Mouse (Mus musculus): ENCODE data around the gene 4930595D18Rik. TPM values are rescaled to one million over a fixed set of nuclear protein-coding genes. Genes with fewer than 3 reads are reported as not detected.

4930595D18Rik gene
- total and polyA plus RNA-seq, 2 experiments from 2014 or later: not detected

- no peaks in the 10 kb centered on the region for H3K4me1 ChIP-seq (ENCODE audit: control insufficient read depth, insufficient read depth)
- ATAC-seq (ENCODE audit: insufficient read depth, low read depth) (no peak), DNase-seq (ENCODE audit: low spot score) (no peak)
- no peaks in the 10 kb centered on the region for H3K27me3 ChIP-seq (ENCODE audit: control insufficient read depth, insufficient read depth, low read length)
- H3K4me2 ChIP-seq (ENCODE audit: low read depth, low read length): no peak overlapping the region
- TF ChIP-seq EP300 (IDR thresholded peaks at IDR 0.05; ENCODE audit: low read depth) (no peak), CTCF (IDR thresholded peaks at IDR 0.05; ENCODE audit: low read depth) (no peak)
- H3K9me3 ChIP-seq (replicated peaks; ENCODE audit: control insufficient read depth, low read length): no peaks in the 10 kb centered on the region
- WGBS: 70% methylated on average over 9 of the region's 9 CpGs
- no peak overlapping the region for H3K9ac ChIP-seq (replicated peaks; ENCODE audit: low read depth, low read length)
- H3K36me3 ChIP-seq (replicated peaks; ENCODE audit: control insufficient read depth, insufficient read depth, low read length): no peaks in the 10 kb centered on the region
- H3K27ac ChIP-seq (ENCODE audit: low read depth): no peak overlapping the region
- no peak overlapping the region for H3K4me3 ChIP-seq (ENCODE audit: low read depth, low read length)
Measured at GRCm38 (mm10) chr12:111193331-111193730, 9.0 kb upstream of the 4930595D18Rik start.

GRCm38 (mm10) chr12:111192777-111193176, 8.5 kb upstream of the 4930595D18Rik start:
- 75% methylated on average over 6 of the region's 6 CpGs for WGBS
- ATAC-seq (ENCODE audit: insufficient read depth, low read depth): no peak
- no peaks in the 10 kb centered on the region for H3K4me1 ChIP-seq (ENCODE audit: control insufficient read depth, insufficient read depth)

GRCm38 (mm10) chr12:111190891-111191290, 6.6 kb upstream of the 4930595D18Rik start:
- no peaks in the 10 kb centered on the region for H3K36me3 ChIP-seq (replicated peaks; ENCODE audit: control insufficient read depth, insufficient read depth, low read length)
- H3K9me3 ChIP-seq (replicated peaks; ENCODE audit: control insufficient read depth, low read length): no peaks in the 10 kb centered on the region
- no peak overlapping the region for H3K4me3 ChIP-seq (ENCODE audit: low read depth, low read length)
- no peak for TF ChIP-seq CTCF (IDR thresholded peaks at IDR 0.05; ENCODE audit: low read depth)
- no peak for TF ChIP-seq EP300 (IDR thresholded peaks at IDR 0.05; ENCODE audit: low read depth)
- H3K9ac ChIP-seq (replicated peaks; ENCODE audit: low read depth, low read length): no peak overlapping the region
- ATAC-seq (ENCODE audit: insufficient read depth, low read depth) (0 out of 2 replicates have a peak, but pooled peaks have one; percentile 17), DNase-seq (ENCODE audit: low spot score) (no peak)
- H3K4me1 ChIP-seq (ENCODE audit: control insufficient read depth, insufficient read depth): peaks cover 5% of the 10 kb centered on the region; the same call in 1 of the 2 replicates
- H3K27me3 ChIP-seq (ENCODE audit: control insufficient read depth, insufficient read depth, low read length): no peaks in the 10 kb centered on the region
- H3K4me2 ChIP-seq (ENCODE audit: low read depth, low read length): no peak overlapping the region
- H3K27ac ChIP-seq (ENCODE audit: low read depth): no peak overlapping the region
- 63% methylated on average over 2 of the region's 2 CpGs for WGBS

More at GRCm38 (mm10) chr12:111192777-111193176, 8.5 kb upstream of the 4930595D18Rik start:
- TF ChIP-seq CTCF (IDR thresholded peaks at IDR 0.05; ENCODE audit: low read depth) (no peak), EP300 (IDR thresholded peaks at IDR 0.05; ENCODE audit: low read depth) (no peak)
- Histone ChIP-seq H3K27ac (ENCODE audit: low read depth) (no peak overlapping the region), H3K9ac (replicated peaks; ENCODE audit: low read depth, low read length) (no peak overlapping the region), H3K4me3 (ENCODE audit: low read depth, low read length) (no peak overlapping the region), H3K36me3 (replicated peaks; ENCODE audit: control insufficient read depth, insufficient read depth, low read length) (no peaks in the 10 kb centered on the region), H3K4me2 (ENCODE audit: low read depth, low read length) (no peak overlapping the region), H3K27me3 (ENCODE audit: control insufficient read depth, insufficient read depth, low read length) (no peaks in the 10 kb centered on the region), H3K9me3 (replicated peaks; ENCODE audit: control insufficient read depth, low read length) (no peaks in the 10 kb centered on the region)
- DNase-seq (ENCODE audit: low spot score): no peak

- no peak overlapping the region for H3K27ac ChIP-seq (ENCODE audit: low read depth)
- H3K4me1 ChIP-seq (ENCODE audit: control insufficient read depth, insufficient read depth): peaks cover 5% of the 10 kb centered on the region; the same call in 1 of the 2 replicates
- H3K4me2 ChIP-seq (ENCODE audit: low read depth, low read length): no peak overlapping the region
- TF ChIP-seq CTCF (IDR thresholded peaks at IDR 0.05; ENCODE audit: low read depth): no peak
- TF ChIP-seq EP300 (IDR thresholded peaks at IDR 0.05; ENCODE audit: low read depth): no peak
- H3K9me3 ChIP-seq (replicated peaks; ENCODE audit: control insufficient read depth, low read length): no peaks in the 10 kb centered on the region
- WGBS: 83% methylated on average over 5 of the region's 5 CpGs
- ATAC-seq (ENCODE audit: insufficient read depth, low read depth) (no peak), DNase-seq (ENCODE audit: low spot score) (no peak)
- H3K36me3 ChIP-seq (replicated peaks; ENCODE audit: control insufficient read depth, insufficient read depth, low read length): no peaks in the 10 kb centered on the region
- H3K27me3 ChIP-seq (ENCODE audit: control insufficient read depth, insufficient read depth, low read length): no peaks in the 10 kb centered on the region
- no peak overlapping the region for H3K4me3 ChIP-seq (ENCODE audit: low read depth, low read length)
- H3K9ac ChIP-seq (replicated peaks; ENCODE audit: low read depth, low read length): no peak overlapping the region
Measured at GRCm38 (mm10) chr12:111190355-111190754, 6.1 kb upstream of the 4930595D18Rik start.

GRCm38 (mm10) chr12:111188295-111188694, 4.0 kb upstream of the 4930595D18Rik start:
- DNase-seq (ENCODE audit: low spot score): no peak
- ATAC-seq (ENCODE audit: insufficient read depth, low read depth): no peak
- Histone ChIP-seq H3K4me1 (ENCODE audit: control insufficient read depth, insufficient read depth) (peaks cover 5% of the 10 kb centered on the region; the same call in 1 of the 2 replicates), H3K9me3 (replicated peaks; ENCODE audit: control insufficient read depth, low read length) (no peaks in the 10 kb centered on the region), H3K27ac (ENCODE audit: low read depth) (no peak overlapping the region), H3K4me3 (ENCODE audit: low read depth, low read length) (no peak overlapping the region), H3K4me2 (ENCODE audit: low read depth, low read length) (no peak overlapping the region), H3K36me3 (replicated peaks; ENCODE audit: control insufficient read depth, insufficient read depth, low read length) (no peaks in the 10 kb centered on the region), H3K9ac (replicated peaks; ENCODE audit: low read depth, low read length) (no peak overlapping the region), H3K27me3 (ENCODE audit: control insufficient read depth, insufficient read depth, low read length) (no peaks in the 10 kb centered on the region)
- 92% methylated on average over 4 of the region's 4 CpGs for WGBS
- TF ChIP-seq CTCF (IDR thresholded peaks at IDR 0.05; ENCODE audit: low read depth): no peak
- TF ChIP-seq EP300 (IDR thresholded peaks at IDR 0.05; ENCODE audit: low read depth): no peak

GRCm38 (mm10) chr12:111186986-111187385, 2.7 kb upstream of the 4930595D18Rik start:
- ATAC-seq (ENCODE audit: insufficient read depth, low read depth) (no peak), DNase-seq (ENCODE audit: low spot score) (no peak)
- Histone ChIP-seq H3K4me3 (ENCODE audit: low read depth, low read length) (no peak overlapping the region), H3K36me3 (replicated peaks; ENCODE audit: control insufficient read depth, insufficient read depth, low read length) (no peaks in the 10 kb centered on the region), H3K4me2 (ENCODE audit: low read depth, low read length) (no peak overlapping the region), H3K9ac (replicated peaks; ENCODE audit: low read depth, low read length) (no peak overlapping the region), H3K27me3 (ENCODE audit: control insufficient read depth, insufficient read depth, low read length) (no peaks in the 10 kb centered on the region), H3K27ac (ENCODE audit: low read depth) (no peak overlapping the region), H3K9me3 (replicated peaks; ENCODE audit: control insufficient read depth, low read length) (no peaks in the 10 kb centered on the region), H3K4me1 (ENCODE audit: control insufficient read depth, insufficient read depth) (peaks cover 5% of the 10 kb centered on the region; the same call in 1 of the 2 replicates)
- WGBS: 71% methylated on average over 3 of the region's 3 CpGs
- TF ChIP-seq EP300 (IDR thresholded peaks at IDR 0.05; ENCODE audit: low read depth): no peak
- no peak for TF ChIP-seq CTCF (IDR thresholded peaks at IDR 0.05; ENCODE audit: low read depth)
